Mouse (Mus musculus): ENCODE measurements around the gene Taf1.
A peak's percentile ranks its signal among the peaks of the same experiment; 100 is the strongest.

DNA sequence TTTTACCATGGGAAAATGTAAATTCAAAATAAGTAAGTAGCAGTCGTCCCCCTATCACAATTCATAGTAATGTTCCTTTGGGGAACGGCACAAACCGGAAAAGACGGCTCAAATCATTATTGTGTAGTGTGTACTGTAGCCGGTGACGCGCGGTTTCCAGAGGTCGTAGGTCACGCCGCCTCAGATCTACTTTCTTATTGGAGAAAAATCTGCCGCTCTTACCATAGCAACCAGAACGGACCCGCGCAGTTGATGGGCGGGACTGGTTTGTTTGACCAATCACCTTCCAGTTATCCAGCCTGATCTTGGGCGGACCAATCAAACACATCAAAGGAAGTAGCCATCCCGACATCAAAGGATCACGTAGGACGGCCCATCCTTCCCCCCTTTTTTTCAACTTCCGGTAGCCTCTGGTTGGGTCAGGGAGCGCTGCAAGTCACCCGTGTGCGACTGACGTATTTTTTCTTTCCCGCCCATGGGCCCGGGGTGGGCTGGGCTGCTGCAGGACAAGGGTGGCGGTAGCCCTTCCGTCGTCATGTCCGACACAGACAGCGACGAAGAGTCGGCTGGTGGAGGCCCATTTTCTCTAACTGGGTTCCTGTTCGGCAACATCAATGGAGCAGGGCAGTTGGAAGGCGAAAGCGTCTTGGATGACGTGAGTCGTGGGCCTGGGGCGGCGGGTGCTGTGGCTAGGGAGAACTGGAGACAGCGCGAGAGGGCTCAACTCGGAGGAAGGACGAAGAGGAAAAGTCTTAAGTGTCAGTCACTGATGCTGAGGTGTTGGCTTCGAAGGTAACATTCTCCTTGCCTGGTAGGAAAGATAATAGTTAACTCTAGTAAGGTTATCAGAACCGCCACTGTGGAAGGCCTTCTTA, at the start of gene Taf1:
- no peak for TF ChIP-seq CTCF (IDR thresholded peaks at IDR 0.05; ENCODE audit: extremely low read depth, insufficient read depth, low read length)
- TF ChIP-seq POLR2A (IDR thresholded peaks at IDR 0.05; ENCODE audit: extremely low read depth, insufficient read depth, low read length), result peak; percentile 48; the same call in 1 of the 2 replicates

All from cortical plate, adult 2 months (tissue).